Mouse (Mus musculus) heart, adult 2 months (tissue): ENCODE data around the gene Xrcc1. TPM values are rescaled to one million over a fixed set of nuclear protein-coding genes. Genes with fewer than 3 reads are reported as not detected.

Experiments used
- DNase-seq, 2 experiments: peaks; one replicate each; pipeline ENCODE4 v3.0.0; 2021
- H3K27ac ChIP-seq: fragments of 200-600 bp; 2 replicates; pipeline ENCODE4 v1.8.1; 2022
- H3K27me3 ChIP-seq: fragments of 200-500 bp; 2 replicates; pipeline ENCODE4 v1.6.1; 2012; ENCODE audit warnings: mild to moderate bottlenecking, low read length, inconsistent platforms, mixed read lengths; ENCODE audit not compliant: control insufficient read depth, insufficient read depth
- H3K36me3 ChIP-seq: fragments of 200-500 bp; 2 replicates; pipeline ENCODE4 v1.6.1; 2012; ENCODE audit warnings: low read length, inconsistent platforms; ENCODE audit not compliant: control insufficient read depth, insufficient read depth
- H3K4me1 ChIP-seq: fragments of 200-500 bp; 2 replicates; pipeline ENCODE4 v1.6.1; 2011; ENCODE audit warnings: low read length; ENCODE audit not compliant: control insufficient read depth, insufficient read depth
- H3K4me3 ChIP-seq: fragments of 200-600 bp; 2 replicates; pipeline ENCODE4 v1.8.1; 2022
- H3K79me2 ChIP-seq: fragments of 200-500 bp; replicated peaks from 2 replicates; pipeline ENCODE4 v1.6.1; 2012; ENCODE audit warnings: mild to moderate bottlenecking, inconsistent platforms, low read length, moderate library complexity, mixed read lengths; ENCODE audit not compliant: control insufficient read depth, insufficient read depth
- H3K9ac ChIP-seq: fragments of 200-500 bp; 2 replicates; pipeline ENCODE4 v1.6.1; 2012; ENCODE audit warnings: low read depth, mild to moderate bottlenecking, control low read depth, inconsistent platforms, low read length, mixed read lengths
- CTCF ChIP-seq: fragments of 200-600 bp; IDR thresholded peaks from 2 replicates; pipeline ENCODE4 v1.8.1; 2022; ENCODE audit warnings: antibody characterized with exemption, mild to moderate bottlenecking, moderate library complexity
- EP300 ChIP-seq: fragments of 200-500 bp; IDR thresholded peaks from 2 replicates; pipeline ENCODE4 v1.6.1; 2011; ENCODE audit warnings: low read depth, low read length, control low read depth; ENCODE audit not compliant: insufficient read depth
- POLR2A ChIP-seq: fragments of 200-500 bp; IDR thresholded peaks from 2 replicates; pipeline ENCODE4 v1.6.1; 2011; ENCODE audit warnings: mild to moderate bottlenecking, low read depth, low read length, control low read depth; ENCODE audit not compliant: insufficient read depth
- WGBS: fragments of 180-500 bp; shearing (Covaris S2); methylation state at CpG from one replicate; pipeline ENCODE4 v1.1.7; 2018; 5-methylcytosine and 5-hydroxymethylcytosine counted together
- intact Hi-C: fragments of 180-260 bp; cut with DNase I; formaldehyde crosslinking; loops from one replicate; pipeline ENCODE4 v1.15.1; 2025
- long read RNA-seq: library from polyadenylated mRNA; stranded (forward); transcript quantifications from one replicate; pipeline ENCODE4 v2.0.0, GENCODE M21; 2021
- polyA plus RNA-seq: library from polyadenylated mRNA; depleted of rRNA; stranded (reverse); fragments of >200 nt; gene quantifications from 2 replicates; pipeline ENCODE4 v1.2.3, GENCODE M21; 2012; rRNA removed
- total RNA-seq, 2 experiments: library from RNA; stranded (reverse); gene quantifications; 2 replicates each; pipeline ENCODE4 v1.2.3; 2021

Gene Xrcc1
- total RNA-seq (10 to 100 TPM; 25.0 to 25.6 TPM), polyA plus RNA-seq (21.8 and 25.5 TPM in 2 replicates)
- long read RNA-seq, transcript Xrcc1-201 (17 exons, 2,155 nt), result major isoform, 19 of 24 reads
- long read RNA-seq, partial matches to known transcripts, result 1 of 24 reads
- long read RNA-seq, other reads (novel, unspliced or antisense), result 3 of 24 reads

DNA sequence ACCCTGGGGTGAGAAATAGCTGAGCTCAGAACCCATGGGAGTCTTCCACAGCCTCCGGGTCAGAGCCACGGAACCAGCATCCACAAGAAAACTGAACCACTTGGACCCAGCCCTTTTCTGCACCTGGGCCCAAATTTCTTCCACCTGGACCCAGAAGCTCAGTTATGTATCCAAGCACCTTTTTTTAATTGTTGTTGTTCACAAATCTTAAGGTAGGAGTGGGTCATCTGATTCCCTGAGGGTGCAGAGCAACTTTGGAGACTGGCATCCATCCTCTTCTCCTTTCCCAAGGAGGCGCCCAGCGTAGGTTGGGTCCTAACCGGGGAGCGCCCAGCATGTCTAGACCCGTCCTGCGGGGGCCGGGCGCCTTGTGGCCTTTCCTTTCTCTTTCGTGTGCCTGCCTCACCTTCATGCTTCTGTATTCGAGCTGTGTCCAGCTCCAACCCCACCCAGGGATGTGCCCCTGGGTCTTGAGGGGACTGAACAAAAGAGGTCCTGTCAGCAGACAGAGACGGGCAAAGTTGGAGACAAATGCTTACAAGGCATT, at the start of gene Xrcc1, which contains the start of gene Pinlyp:
Gene Xrcc1 (plus strand): TSS at position 222 of the 547 bp plus-strand sequence.
Gene Pinlyp (minus strand): TSS at position 51 of the 547 bp plus-strand sequence.
- no peaks in the 10 kb centered on the region for H3K4me1 ChIP-seq
- H3K79me2 ChIP-seq, result 0 out of 2 replicates have a peak, but pooled peaks cover 1% of the 10 kb centered on the region
- H3K36me3 ChIP-seq, result no peaks in the 10 kb centered on the region
- no peak for DNase-seq
- H3K9ac ChIP-seq, result peak within 1 kb of the TSS; percentile 93
- 39% methylated on average over 13 of the region's 13 CpGs for WGBS
- no peaks in the 10 kb centered on the region for H3K27me3 ChIP-seq
- H3K4me3 ChIP-seq, result peak within 1 kb of the TSS; percentile 80
- H3K27ac ChIP-seq, result peak within 1 kb of the TSS; percentile 84
- intact Hi-C loops, result loop anchor here (5.0 kb wide), 1 partner anchor 229 kb away; the partner anchor contains the start of gene Zfp94
- TF ChIP-seq EP300 (no peak), POLR2A (no peak), CTCF (no peak)

DNA sequence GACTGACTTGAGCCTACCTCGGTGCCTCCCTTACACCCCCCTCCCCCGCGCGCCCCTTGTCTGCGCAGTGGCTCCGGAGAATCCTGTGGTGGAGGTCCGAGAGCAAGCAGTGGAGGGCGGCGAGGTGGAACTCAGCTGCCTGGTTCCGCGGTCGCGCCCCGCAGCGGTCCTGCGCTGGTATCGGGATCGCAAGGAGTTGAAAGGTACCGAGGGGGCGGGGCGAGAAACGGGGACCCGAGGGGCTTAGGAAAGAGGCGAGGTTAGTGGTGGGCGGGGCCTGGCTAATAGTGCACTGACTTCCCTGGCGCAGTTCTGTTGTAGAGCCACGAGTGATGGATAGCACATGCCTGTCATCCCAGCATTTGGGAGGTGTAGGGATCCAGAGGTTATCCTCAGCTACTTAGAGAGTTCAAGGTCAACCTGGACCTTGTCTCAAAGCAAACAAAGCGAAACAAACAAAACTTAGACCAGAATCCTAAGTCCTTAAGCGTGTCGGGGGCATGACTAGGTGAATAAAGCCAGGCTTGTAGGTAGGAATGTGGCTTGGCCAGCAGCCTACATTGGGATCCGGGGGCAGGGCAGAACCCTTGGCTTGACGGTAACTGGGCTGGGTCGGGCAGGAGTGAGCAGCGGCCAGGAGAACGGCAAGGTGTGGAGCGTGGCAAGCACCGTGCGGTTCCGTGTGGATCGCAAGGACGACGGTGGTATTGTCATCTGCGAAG, 46.1 kb upstream of the Xrcc1 start:
- DNase-seq, result no peak
- Histone ChIP-seq H3K36me3 (no peaks in the 10 kb centered on the region), H3K4me1 (no peaks in the 10 kb centered on the region), H3K27me3 (peaks cover 8% of the 10 kb centered on the region), H3K27ac (no peak overlapping the region), H3K4me3 (no peak overlapping the region), H3K79me2 (no peaks in the 10 kb centered on the region), H3K9ac (no peak overlapping the region)
- TF ChIP-seq POLR2A (no peak), CTCF (no peak), EP300 (no peak)
- intact Hi-C loops, result no loop called here
- WGBS, result 11% methylated on average over 43 of the region's 43 CpGs

DNA sequence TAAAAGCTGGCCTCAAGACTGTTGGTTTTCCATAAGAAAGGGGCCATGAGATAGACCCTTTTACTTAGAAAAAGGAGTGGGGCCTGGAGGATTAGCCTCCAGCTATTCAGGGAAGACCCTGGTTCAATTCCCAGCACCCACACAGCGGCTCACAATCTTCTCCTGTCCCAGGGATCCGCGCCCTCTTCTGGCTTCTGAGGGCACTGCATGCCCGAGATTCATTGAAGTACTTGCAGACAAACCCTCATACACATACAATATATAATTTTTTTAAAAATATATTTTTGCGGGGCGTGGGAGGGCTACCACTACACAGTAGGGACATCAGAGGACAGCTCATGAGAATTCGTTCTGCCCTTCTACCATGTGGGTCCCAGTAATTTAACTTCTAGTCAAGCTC, 45.2 kb upstream of the Xrcc1 start:
- no peak overlapping the region for H3K4me3 ChIP-seq
- no peak overlapping the region for H3K27ac ChIP-seq
- DNase-seq, result no peak
- no peaks in the 10 kb centered on the region for H3K36me3 ChIP-seq
- peaks cover 8% of the 10 kb centered on the region for H3K27me3 ChIP-seq
- no peak overlapping the region for H3K9ac ChIP-seq
- H3K4me1 ChIP-seq, result no peaks in the 10 kb centered on the region
- H3K79me2 ChIP-seq, result no peaks in the 10 kb centered on the region
- intact Hi-C loops, result no loop called here
- no peak for TF ChIP-seq POLR2A
- TF ChIP-seq EP300, result no peak
- peak; percentile 59 for TF ChIP-seq CTCF
- WGBS, result 26% methylated on average over 7 of the region's 7 CpGs

DNA sequence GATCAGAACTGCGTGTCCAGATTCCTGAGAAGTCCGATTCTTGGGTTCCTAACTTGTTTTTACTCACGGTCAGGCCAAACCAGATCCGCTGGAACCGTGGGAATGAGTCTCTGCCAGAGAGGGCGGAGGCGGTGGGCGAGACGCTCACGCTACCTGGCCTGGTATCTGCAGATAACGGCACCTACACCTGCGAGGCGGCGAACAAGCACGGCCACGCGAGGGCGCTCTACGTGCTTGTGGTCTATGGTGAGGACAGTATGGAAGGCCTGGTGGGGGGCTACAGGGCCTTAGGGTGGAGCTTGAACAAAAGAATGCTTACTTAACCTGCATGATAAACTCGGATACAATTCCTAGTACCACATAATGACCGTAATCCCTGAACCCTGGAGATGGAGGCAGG, 44.6 kb upstream of the Xrcc1 start:
- WGBS, result 40% methylated on average over 21 of the region's 21 CpGs
- intact Hi-C loops, result no loop called here
- H3K27me3 ChIP-seq, result peaks cover 8% of the 10 kb centered on the region

DNA sequence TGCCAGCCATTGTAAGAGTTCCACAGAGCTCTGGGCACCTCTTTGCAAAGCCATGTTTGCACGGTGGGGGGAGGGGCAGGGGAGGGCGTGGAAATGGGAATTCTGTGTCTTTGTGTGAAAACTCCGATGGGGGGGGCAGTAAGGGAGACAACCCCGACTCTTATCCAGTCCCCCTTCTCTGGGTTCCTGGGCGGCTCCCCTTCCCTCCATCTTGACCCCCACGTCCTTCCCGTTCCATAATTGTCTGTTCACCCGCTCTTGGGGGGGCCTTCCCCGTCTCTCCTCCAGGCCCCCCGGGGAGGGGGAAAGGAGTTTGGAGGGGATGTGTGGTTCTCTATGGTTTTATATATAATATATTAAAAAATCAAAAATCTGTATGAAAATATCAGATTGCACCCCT, 42.1 kb upstream of the Xrcc1 start:
- WGBS, result 14% methylated on average over 8 of the region's 10 CpGs
- no peak for DNase-seq
- Histone ChIP-seq H3K27me3 (peaks cover 8% of the 10 kb centered on the region), H3K36me3 (no peaks in the 10 kb centered on the region), H3K9ac (no peak overlapping the region), H3K79me2 (no peaks in the 10 kb centered on the region), H3K27ac (no peak overlapping the region), H3K4me3 (no peak overlapping the region), H3K4me1 (0 out of 2 replicates have a peak, but pooled peaks cover 1% of the 10 kb centered on the region)
- intact Hi-C loops, result no loop called here
- no peak for TF ChIP-seq EP300

More for the DNA sequence above, 44.6 kb upstream of the Xrcc1 start:
- no peaks in the 10 kb centered on the region for H3K36me3 ChIP-seq
- no peak for DNase-seq
- H3K27ac ChIP-seq, result no peak overlapping the region
- H3K4me1 ChIP-seq, result no peaks in the 10 kb centered on the region
- H3K79me2 ChIP-seq, result no peaks in the 10 kb centered on the region
- no peak overlapping the region for H3K4me3 ChIP-seq
- TF ChIP-seq EP300 (no peak), POLR2A (no peak), CTCF (peak; percentile 53)
- no peak overlapping the region for H3K9ac ChIP-seq

DNA sequence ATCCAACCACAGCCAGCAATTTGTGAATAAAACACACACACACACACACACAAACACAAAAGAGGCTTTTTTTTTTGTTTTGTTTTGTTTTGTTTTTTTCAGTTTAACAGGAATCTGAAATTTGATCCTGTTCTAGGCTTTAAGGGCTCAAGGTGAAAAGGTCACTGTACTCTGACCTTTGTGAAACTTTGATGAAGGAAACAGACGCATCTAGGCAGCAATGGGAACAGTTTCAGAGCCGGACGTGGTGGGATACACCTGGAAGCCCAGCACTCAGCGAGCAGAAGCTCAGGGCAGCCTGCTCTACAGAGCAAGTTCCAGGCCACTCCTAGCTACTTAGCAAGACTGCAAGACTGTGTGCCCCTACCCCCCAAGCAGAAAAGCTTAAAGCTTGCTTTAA, 41.2 kb upstream of the Xrcc1 start:
- Histone ChIP-seq H3K27ac (no peak overlapping the region), H3K4me1 (0 out of 2 replicates have a peak, but pooled peaks cover 1% of the 10 kb centered on the region), H3K27me3 (peaks cover 5% of the 10 kb centered on the region), H3K4me3 (no peak overlapping the region), H3K36me3 (no peaks in the 10 kb centered on the region), H3K79me2 (no peaks in the 10 kb centered on the region), H3K9ac (no peak overlapping the region)
- 26% methylated on average over 4 of the region's 4 CpGs for WGBS
- intact Hi-C loops, result loop anchor here (5.0 kb wide), 1 partner anchor 33 kb away; no protein-coding TSS in a partner anchor
- DNase-seq, result no peak
- TF ChIP-seq POLR2A, result no peak
